Mouse (Mus musculus) lung, adult 2 months (tissue): ENCODE data around the gene Sult5a1.

Experiments used
- CTCF ChIP-seq: fragments of 200-500 bp; IDR thresholded peaks from 2 replicates; pipeline ENCODE4 v1.5.1; 2011; ENCODE audit warnings: mild to moderate bottlenecking, low read length, control low read depth; ENCODE audit not compliant: insufficient read depth
- POLR2A ChIP-seq: fragments of 200-500 bp; IDR thresholded peaks from 2 replicates; pipeline ENCODE4 v1.6.1; 2011; ENCODE audit warnings: low read depth, mild to moderate bottlenecking, control low read depth, low read length, borderline replicate concordance; ENCODE audit errors: extremely low read depth

DNA sequence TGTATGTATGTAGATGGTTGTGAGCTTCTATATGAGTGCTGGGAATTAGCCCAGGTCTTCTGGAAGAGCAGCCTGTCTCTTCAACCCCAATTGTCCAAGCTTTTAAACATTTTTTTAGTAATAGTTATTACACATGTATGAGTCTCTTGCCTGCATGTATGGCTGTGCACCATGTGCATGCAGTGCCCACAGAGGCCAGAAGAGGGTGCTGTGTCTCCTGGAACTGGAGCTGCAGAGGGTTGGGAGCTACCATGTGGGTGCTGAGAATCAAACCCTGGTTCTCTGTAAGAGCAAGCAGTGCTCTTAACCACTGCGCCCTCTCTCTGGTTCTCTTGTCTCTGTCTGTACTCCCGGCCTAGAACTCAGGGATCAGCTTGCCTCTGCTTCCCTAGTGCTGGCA lies 25.2 kb downstream of the Sult5a1 start:
- no peak; the same call in 1 of the 2 replicates for TF ChIP-seq CTCF
- TF ChIP-seq POLR2A, result no peak
